Mouse (Mus musculus) colon, adult 2 months (tissue): Measurements from ENCODE around the gene Tle4. TPM values are rescaled to one million over a fixed set of nuclear protein-coding genes. Genes with fewer than 3 reads are reported as not detected.

ENCODE experiments used
- polyA plus RNA-seq: library from polyadenylated mRNA; depleted of rRNA; stranded (reverse); fragments of >200 nt; gene quantifications from 2 replicates; pipeline ENCODE4 v1.2.3, GENCODE M21; 2012; rRNA removed

The Tle4 gene
- 25.2 and 25.4 TPM in 2 replicates for polyA plus RNA-seq

GRCm38 (mm10) chr19:14597917-14598689 is at the start of gene Tle4:
Gene Tle4, minus strand, starts transcription at chr19:14598051.

